Mouse (Mus musculus) midbrain, embryonic 11.5 days (tissue): ENCODE results near the gene Tmem270. TPM values are rescaled to one million over a fixed set of nuclear protein-coding genes. Genes with fewer than 3 reads are reported as not detected.
"Not testable (repeated sequence)": the region's sequence is repeated elsewhere in the genome, so short reads cannot be mapped to it uniquely, and the experiment has no call there.

Experiments
- ATAC-seq: fragments of 200-750 bp; cut with Nextera tagmentation; 2 replicates; pipeline ENCODE4 v1.8.0; 2017; ENCODE audit warnings: moderate TSS enrichment, moderate library complexity; ENCODE audit not compliant: low FRiP score
- DNase-seq: peaks from one replicate; pipeline ENCODE4 v3.0.0; 2015; ENCODE audit warnings: low spot score; ENCODE audit errors: missing footprints
- H3K27ac ChIP-seq: fragments of 300-500 bp; sonication (generic); 2 replicates; pipeline ENCODE4 v1.5.1; 2014; ENCODE audit warnings: low read depth, low read length
- H3K27me3 ChIP-seq: fragments of 300-500 bp; sonication (generic); 2 replicates; pipeline ENCODE4 v1.6.1; 2014; ENCODE audit warnings: mild to moderate bottlenecking, low read length, moderate library complexity, mixed read lengths; ENCODE audit not compliant: control insufficient read depth, insufficient read depth
- H3K36me3 ChIP-seq: fragments of 300-500 bp; sonication (generic); 2 replicates; pipeline ENCODE4 v1.6.1; 2014; ENCODE audit warnings: mild to moderate bottlenecking, low read length, moderate library complexity, mixed read lengths; ENCODE audit not compliant: control insufficient read depth, insufficient read depth
- H3K4me1 ChIP-seq: fragments of 300-500 bp; sonication (generic); 2 replicates; pipeline ENCODE4 v1.6.1; 2014; ENCODE audit warnings: low read length; ENCODE audit not compliant: control insufficient read depth, insufficient read depth
- H3K4me2 ChIP-seq: fragments of 300-500 bp; sonication (generic); 2 replicates; pipeline ENCODE4 v1.6.1; 2014; ENCODE audit warnings: mild to moderate bottlenecking, moderate library complexity
- H3K4me3 ChIP-seq: fragments of 300-500 bp; sonication (generic); 2 replicates; pipeline ENCODE4 v1.5.1; 2014; ENCODE audit warnings: low read depth, low read length
- H3K9ac ChIP-seq: fragments of 300-500 bp; sonication (generic); 2 replicates; pipeline ENCODE4 v1.6.1; 2014; ENCODE audit warnings: low read length
- H3K9me3 ChIP-seq: fragments of 300-500 bp; sonication (generic); 2 replicates; pipeline ENCODE4 v1.6.1; 2016; ENCODE audit warnings: low read length; ENCODE audit not compliant: control insufficient read depth
- WGBS: fragments of 180-500 bp; shearing (Covaris S2); extraction: QIAGEN DNeasy Blood & Tissue Kit; methylation state at CpG from one replicate; pipeline ENCODE4 v1.1.7; 2014; 5-methylcytosine and 5-hydroxymethylcytosine counted together
- polyA plus RNA-seq: library from polyadenylated mRNA; unstranded; fragments of >200 nt; fragmentation: Nextera tagmentation; extraction: Ambion mirVana; gene quantifications from 2 replicates; pipeline ENCODE4 v1.2.1, GENCODE M21; 2014

The Tmem270 gene
- polyA plus RNA-seq, 1 experiment from 2014 or later = not detected

DNA sequence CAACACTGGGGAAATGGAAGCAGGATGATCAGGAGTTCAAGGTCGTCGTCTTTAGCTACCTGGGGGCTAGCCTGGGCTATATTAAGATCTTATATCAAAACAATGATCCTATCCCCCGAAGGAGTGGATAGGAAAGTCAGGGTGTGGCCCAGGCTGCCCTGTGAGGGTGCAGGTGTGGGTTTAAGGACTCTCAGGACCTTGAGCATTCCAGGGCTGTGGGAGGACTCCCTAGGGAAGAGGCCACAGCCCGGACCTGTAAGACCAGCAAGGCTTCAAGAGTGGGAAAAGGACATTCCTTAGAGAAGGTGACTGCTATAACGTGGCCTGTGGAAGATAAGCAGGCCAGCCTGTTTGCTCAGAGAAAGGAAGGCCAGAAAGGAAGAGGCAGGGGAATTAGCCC, 37.6 kb upstream of the Tmem270 start:
- WGBS = 80% methylated on average over 5 of the region's 5 CpGs
- Histone ChIP-seq H3K9me3 (no peaks in the 10 kb centered on the region), H3K27ac (no peak overlapping the region), H3K9ac (no peak overlapping the region), H3K4me1 (no peaks in the 10 kb centered on the region; the same call in 1 of the 2 replicates), H3K27me3 (peaks cover 27% of the 10 kb centered on the region), H3K36me3 (no peaks in the 10 kb centered on the region), H3K4me3 (no peak overlapping the region), H3K4me2 (no peak overlapping the region)
- ATAC-seq = no peak
- DNase-seq = no peak

DNA sequence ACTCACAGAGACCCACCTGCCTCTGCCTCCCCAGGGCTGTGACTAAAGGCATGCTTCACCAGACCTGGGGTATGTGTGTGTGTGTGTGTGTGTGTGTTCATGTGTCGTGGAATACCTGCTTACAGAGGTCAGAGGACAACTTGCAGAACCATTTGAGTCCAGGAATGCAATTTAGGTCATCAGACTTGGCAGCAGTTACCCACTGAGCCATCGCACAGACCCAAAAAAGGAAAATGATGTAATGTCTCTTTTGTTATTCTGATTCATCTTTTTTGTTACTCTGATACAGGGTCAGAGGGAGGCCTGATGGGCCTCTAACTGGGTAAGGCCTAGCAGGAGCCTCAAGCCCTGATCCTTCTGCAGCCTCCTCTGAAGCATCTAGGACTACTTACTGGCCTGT, 36.2 kb upstream of the Tmem270 start:
- H3K9me3 ChIP-seq = no peaks in the 10 kb centered on the region
- no peak for ATAC-seq
- no peak overlapping the region for H3K4me2 ChIP-seq
- no peak overlapping the region for H3K27ac ChIP-seq
- H3K4me1 ChIP-seq = no peaks in the 10 kb centered on the region; the same call in 1 of the 2 replicates
- peaks cover 26% of the 10 kb centered on the region for H3K27me3 ChIP-seq
- H3K36me3 ChIP-seq = no peaks in the 10 kb centered on the region
- H3K4me3 ChIP-seq = no peak overlapping the region
- 69% methylated on average over 2 of the region's 2 CpGs for WGBS
- no peak for DNase-seq
- H3K9ac ChIP-seq = no peak overlapping the region

DNA sequence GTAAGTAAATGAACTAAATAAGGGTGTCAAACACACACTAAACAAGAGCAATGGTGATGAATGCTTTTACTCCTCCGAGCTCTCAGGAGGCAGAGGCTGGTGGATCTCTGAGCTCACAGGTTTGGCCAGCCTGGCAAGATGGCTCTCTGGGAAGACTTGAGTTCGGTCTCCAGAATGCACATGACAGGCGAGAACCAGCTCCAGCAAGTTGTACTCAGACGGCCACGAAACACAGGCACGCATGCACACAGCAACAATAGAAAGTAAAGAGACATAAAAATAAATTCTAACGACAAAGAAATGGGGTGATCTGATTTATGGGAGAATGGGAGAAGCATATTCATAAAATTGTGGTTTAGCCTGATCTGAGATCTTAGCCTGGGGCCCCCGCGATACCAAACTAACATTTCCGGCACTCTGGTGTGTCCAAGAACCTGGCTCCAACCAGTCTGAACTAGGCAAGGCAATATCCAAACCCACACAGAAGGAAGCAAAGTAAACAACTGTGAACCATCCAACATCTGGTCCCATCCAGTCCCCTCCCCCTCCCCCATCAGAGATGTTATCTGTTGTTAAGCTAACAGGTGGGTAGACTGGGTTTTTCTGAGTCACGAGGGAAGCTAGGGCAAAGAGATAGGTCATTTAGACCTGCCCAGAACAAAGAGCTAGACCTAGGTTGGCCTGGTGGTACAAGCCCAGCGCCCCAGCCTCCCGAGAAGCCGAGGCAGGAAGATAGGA, 35.1 kb upstream of the Tmem270 start:
- H3K36me3 ChIP-seq = no peaks in the 10 kb centered on the region
- H3K27me3 ChIP-seq = peaks cover 17% of the 10 kb centered on the region
- H3K9ac ChIP-seq = no peak overlapping the region
- DNase-seq = no peak
- no peaks in the 10 kb centered on the region for H3K9me3 ChIP-seq
- no peak overlapping the region for H3K4me3 ChIP-seq
- no peak overlapping the region for H3K4me2 ChIP-seq
- ATAC-seq = no peak
- no peak overlapping the region for H3K27ac ChIP-seq
- no peaks in the 10 kb centered on the region for H3K4me1 ChIP-seq
- WGBS = 83% methylated on average over 14 of the region's 14 CpGs

DNA sequence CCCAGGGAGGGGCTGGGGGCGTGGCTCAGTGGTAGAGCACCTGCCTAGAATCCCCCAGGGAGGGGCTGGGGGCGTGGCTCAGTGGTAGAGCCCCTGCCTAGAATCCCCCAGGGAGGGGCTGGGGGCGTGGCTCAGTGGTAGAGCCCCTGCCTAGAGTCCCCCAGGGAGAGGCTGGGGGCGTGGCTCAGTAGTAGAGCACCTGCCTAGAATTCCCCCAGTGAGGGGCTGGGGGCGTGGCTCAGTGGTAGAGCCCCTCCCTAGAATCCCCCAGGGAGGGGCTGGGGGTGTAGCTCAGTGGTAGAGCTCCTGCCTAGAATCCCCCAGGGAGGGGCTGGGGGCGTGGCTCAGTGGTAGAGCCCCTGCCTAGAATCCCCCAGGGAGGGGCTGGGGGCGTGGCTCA, 33.0 kb upstream of the Tmem270 start:
- DNase-seq, H3K4me2 ChIP-seq, H3K36me3 ChIP-seq, ATAC-seq, H3K9me3 ChIP-seq, H3K4me3 ChIP-seq, H3K27me3 ChIP-seq, H3K4me1 ChIP-seq, H3K27ac ChIP-seq, H3K9ac ChIP-seq: not testable (repeated sequence)
- WGBS = 88% methylated on average over 3 of the region's 7 CpGs

DNA sequence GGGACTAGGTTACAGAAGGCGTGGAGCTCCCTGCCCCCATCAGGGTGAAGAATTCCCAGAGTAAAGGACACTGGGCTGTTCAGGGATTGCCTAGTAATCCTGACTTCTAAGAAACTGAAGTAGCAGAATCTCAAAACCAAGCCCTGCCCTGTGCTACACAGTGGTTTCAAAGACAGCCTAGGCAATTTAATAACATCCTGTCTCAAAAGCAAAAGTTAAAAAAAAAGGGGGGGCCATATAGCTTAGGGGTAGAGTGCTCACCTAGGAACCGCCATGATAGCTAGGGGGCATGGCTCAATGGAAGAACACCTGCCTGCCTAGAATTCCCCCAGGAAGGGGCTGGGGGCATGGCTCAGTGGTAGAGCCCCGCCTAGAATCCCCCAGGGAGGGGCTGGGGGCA, 32.5 kb upstream of the Tmem270 start:
- no peaks in the 10 kb centered on the region for H3K4me1 ChIP-seq
- no peak overlapping the region for H3K4me3 ChIP-seq
- H3K36me3 ChIP-seq = no peaks in the 10 kb centered on the region
- DNase-seq (no peak), ATAC-seq (no peak)
- H3K9ac ChIP-seq = no peak overlapping the region
- H3K27me3 ChIP-seq = no peaks in the 10 kb centered on the region
- no peak overlapping the region for H3K27ac ChIP-seq
- H3K4me2 ChIP-seq = no peak overlapping the region
- H3K9me3 ChIP-seq = no peaks in the 10 kb centered on the region
- WGBS = 63% methylated on average over 3 of the region's 3 CpGs

DNA sequence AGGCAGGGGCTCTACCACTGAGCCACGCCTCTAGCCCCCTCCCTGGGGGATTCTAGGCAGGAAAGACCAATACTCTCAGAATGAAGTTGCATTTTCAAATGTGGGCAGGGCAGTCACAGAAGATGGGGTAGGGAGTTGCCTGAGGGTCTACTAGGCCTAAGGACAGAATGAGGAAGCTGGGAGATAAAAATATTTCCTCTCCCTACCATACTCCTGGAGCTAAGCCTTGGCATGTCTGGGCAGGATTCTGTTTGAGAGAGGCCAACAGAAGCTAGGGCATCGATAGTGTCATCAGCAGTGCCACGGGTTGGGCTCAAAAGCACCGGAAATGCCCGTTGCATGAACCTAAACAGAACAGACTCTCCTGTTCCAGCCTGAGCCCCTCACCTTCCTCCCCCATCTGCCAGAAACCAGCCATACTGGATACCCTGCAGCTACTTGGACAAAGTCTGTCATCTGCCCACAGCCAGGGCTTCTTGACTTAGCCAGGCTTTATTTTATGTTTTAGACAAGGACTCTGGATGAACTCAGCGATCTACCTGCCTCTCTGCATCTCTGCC, 30.2 kb upstream of the Tmem270 start:
- Histone ChIP-seq H3K4me3 (no peak overlapping the region), H3K27ac (no peak overlapping the region), H3K36me3 (no peaks in the 10 kb centered on the region), H3K4me1 (peaks cover 4% of the 10 kb centered on the region), H3K27me3 (no peaks in the 10 kb centered on the region), H3K9me3 (no peaks in the 10 kb centered on the region), H3K9ac (no peak overlapping the region), H3K4me2 (no peak overlapping the region)
- 87% methylated on average over 6 of the region's 6 CpGs for WGBS
- ATAC-seq = no peak
- DNase-seq = no peak

DNA sequence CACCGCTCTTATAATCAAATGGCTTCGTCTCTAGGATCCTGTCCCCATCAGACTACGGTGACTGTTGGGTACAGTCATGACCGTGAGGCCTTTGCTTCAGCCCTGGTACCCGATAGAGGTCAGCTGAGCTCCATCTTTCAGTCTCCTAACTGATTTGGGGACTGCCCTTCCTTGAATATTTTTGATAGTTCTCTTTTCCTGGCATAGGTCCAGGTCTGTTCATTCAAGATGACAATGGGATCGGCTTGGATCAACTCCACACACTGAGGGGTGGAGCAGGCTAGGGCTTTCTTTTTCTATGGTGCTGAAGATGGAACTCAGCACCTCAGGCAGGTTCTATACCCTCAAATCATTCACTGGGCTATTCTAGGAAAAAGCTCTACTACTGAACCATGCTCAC, 29.5 kb upstream of the Tmem270 start:
- Histone ChIP-seq H3K27me3 (no peaks in the 10 kb centered on the region), H3K9me3 (no peaks in the 10 kb centered on the region), H3K36me3 (no peaks in the 10 kb centered on the region), H3K4me3 (no peak overlapping the region), H3K9ac (no peak overlapping the region), H3K4me2 (no peak overlapping the region), H3K4me1 (peaks cover 4% of the 10 kb centered on the region), H3K27ac (no peak overlapping the region)
- no peak for DNase-seq
- 95% methylated on average over 6 of the region's 6 CpGs for WGBS
- ATAC-seq = no peak

DNA sequence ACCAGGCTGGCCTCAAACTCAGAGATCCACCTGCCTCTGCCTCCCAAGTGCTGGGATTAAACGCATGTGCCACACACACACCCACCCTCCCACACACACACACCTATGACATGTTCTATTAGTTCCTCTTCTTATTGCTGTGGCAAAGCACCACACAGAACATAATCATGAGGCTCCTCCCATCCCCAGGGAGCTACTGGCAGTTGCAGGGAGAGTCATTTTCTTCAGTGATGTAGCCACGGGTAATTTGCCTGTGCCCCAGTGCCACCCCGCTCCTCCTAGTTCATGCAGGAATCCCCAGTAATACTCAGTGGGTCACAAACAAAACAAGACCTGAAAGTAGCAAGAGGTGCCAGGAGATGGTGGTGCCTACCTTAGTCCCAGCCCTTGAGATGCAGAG, 28.1 kb upstream of the Tmem270 start:
- Histone ChIP-seq H3K9me3 (no peaks in the 10 kb centered on the region), H3K9ac (no peak overlapping the region), H3K27ac (no peak overlapping the region), H3K4me3 (no peak overlapping the region), H3K4me1 (peaks cover 4% of the 10 kb centered on the region), H3K36me3 (no peaks in the 10 kb centered on the region), H3K4me2 (no peak overlapping the region), H3K27me3 (no peaks in the 10 kb centered on the region)
- DNase-seq (no peak), ATAC-seq (no peak)
- WGBS = 95% methylated on average over 3 of the region's 3 CpGs

DNA sequence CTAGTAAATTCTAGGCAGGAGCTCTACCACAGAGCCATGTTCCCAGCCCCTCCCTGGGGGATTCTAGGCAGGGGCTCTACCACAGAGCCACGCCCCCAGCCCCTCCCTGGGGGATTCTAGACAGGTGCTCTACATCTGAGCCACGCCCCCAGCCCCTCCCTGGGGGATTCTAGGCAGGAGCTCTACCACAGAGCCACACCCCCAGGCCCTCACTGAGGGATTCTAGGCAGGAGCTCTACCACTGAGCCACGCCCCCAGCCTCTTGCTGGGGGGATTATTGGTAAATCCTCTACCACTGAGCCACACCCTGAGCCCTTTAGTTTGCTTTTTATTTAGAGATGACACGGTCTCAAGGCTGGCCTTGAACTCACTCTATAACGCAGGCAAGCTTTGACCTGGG, 27.2 kb upstream of the Tmem270 start:
- H3K4me3 ChIP-seq, H3K27me3 ChIP-seq, H3K9me3 ChIP-seq, H3K36me3 ChIP-seq, ATAC-seq, H3K27ac ChIP-seq, DNase-seq, H3K4me2 ChIP-seq, H3K9ac ChIP-seq, H3K4me1 ChIP-seq: not testable (repeated sequence)
- WGBS = 81% methylated on average over 5 of the region's 5 CpGs
